Mouse (Mus musculus): ENCODE data around the gene Olfr338.
"Not testable (repeated sequence)": the region's sequence is repeated elsewhere in the genome, so short reads cannot be mapped to it uniquely, and the experiment has no call there.

Olfr338 gene

DNA sequence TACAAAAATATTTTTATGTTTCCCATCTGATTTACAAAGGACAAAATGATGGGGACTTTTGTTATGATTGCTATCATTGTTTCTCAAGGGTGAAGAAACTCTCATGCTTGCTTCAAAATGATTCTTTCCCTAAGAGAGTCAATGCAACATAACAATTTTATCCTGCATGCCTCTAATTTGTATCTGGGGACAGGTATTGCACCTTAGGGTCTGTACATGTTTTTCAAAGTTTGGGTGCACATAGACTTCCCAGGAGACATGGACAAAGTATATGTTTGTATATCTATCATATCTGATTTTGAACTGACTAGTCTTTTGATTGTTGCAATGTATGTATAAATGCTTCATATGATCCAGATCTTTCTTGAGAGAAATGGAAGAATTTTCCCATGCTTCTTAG, at the start of gene Olfr338:
TSS of gene Olfr338 (plus strand) at position 301 of the 400 bp plus-strand sequence.
- DNase-seq: no peak

GRCm38 (mm10) chr2:36415174-36415573, 41.9 kb downstream of the Olfr338 start:
- not testable (repeated sequence) for DNase-seq

- DNase-seq: not testable (repeated sequence)
Measured at GRCm38 (mm10) chr2:36415591-36415990, 42.3 kb downstream of the Olfr338 start.

DNA sequence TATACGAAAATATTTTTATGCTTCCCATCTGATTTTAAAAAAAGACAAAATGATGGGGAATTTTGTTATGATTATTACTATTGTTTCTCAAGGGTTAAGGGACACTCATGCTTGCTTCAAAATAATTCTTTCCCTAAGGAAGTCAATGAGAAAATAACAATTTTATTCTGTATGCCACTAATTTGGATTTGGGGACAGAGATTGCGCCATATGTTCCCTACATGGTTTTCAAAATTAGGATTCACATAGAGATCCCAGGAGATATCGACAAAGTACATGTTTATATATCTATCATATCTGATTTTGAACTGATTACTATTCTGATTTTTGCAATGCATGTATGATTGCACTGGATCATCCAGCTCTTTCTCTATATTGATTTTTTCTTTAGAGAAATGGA, 45.3 kb downstream of the Olfr338 start, which contains the start of gene Olfr339:
TSS of gene Olfr339 (plus strand) at position 301 of the 400 bp plus-strand sequence.
- no peak for DNase-seq

All from thymus, postnatal 4 days (tissue).